Mouse (Mus musculus) E14TG2a.4 (cell line): ENCODE measurements around the gene Atp10a.

Experiments used
- CTCF ChIP-seq: conservative IDR thresholded peaks from 2 replicates; pipeline ENCODE4 v1.5.1; 2014; ENCODE audit warnings: low read length
- NANOG ChIP-seq: IDR thresholded peaks from 2 replicates; pipeline ENCODE4 v1.6.1; 2014; ENCODE audit warnings: borderline replicate concordance, low read length, mixed read lengths

- no peak for TF ChIP-seq CTCF
- no peak for TF ChIP-seq NANOG
Observed at GRCm38 (mm10) chr7:58639676-58640075, 16.3 kb upstream of the Atp10a start.
